Mouse (Mus musculus) MEL (cell line): Measurements from ENCODE around the gene Csnk1g2. TPM values are rescaled to one million over a fixed set of nuclear protein-coding genes. Genes with fewer than 3 reads are reported as not detected.

Experiments used
- DNase-seq: peaks from one replicate; pipeline ENCODE4 v3.0.0; 2011; ENCODE audit warnings: low read depth, low spot score
- H3K27ac ChIP-seq: 2 replicates; pipeline ENCODE4 v1.5.1; 2012; ENCODE audit warnings: low read depth, mild to moderate bottlenecking, control low read depth, low read length, moderate library complexity; ENCODE audit not compliant: control insufficient read depth
- H3K27me3 ChIP-seq, 2 experiments: fragments of 150-350 bp in 1 of 2; sonication (generic) in 1 of 2; 2 replicates each; pipeline ENCODE4 v1.6.1; 2012; ENCODE audit warnings: low read length in 2 of 2, mild to moderate bottlenecking in 2 of 2, improper control_type of control experiment in 1 of 2, moderate library complexity in 1 of 2; ENCODE audit not compliant: insufficient read depth in 2 of 2, control insufficient read depth in 1 of 2
- H3K36me3 ChIP-seq, 2 experiments: 2 replicates each; pipeline ENCODE4 v1.6.1; 2012 to 2014; ENCODE audit warnings: low read length in 2 of 2, improper control_type of control experiment in 1 of 2, inconsistent platforms in 1 of 2, mild to moderate bottlenecking in 1 of 2; ENCODE audit not compliant: insufficient read depth in 2 of 2, control insufficient read depth in 1 of 2
- H3K4me1 ChIP-seq, 2 experiments: fragments of 150-350 bp in 1 of 2; sonication (generic) in 1 of 2; 2 replicates each; pipeline ENCODE4 v1.6.1; 2012; ENCODE audit warnings: low read length in 2 of 2, improper control_type of control experiment in 1 of 2, mild to moderate bottlenecking in 1 of 2; ENCODE audit not compliant: insufficient read depth in 2 of 2, control insufficient read depth in 1 of 2
- H3K4me3 ChIP-seq, 2 experiments: fragments of 150-350 bp in 1 of 2; sonication (generic) in 1 of 2; 2 replicates each; pipeline ENCODE4 v1.5.1; 2012; ENCODE audit warnings: low read depth in 2 of 2, low read length in 2 of 2, mild to moderate bottlenecking in 2 of 2, moderate library complexity in 2 of 2, control low read depth in 1 of 2, improper control_type of control experiment in 1 of 2; ENCODE audit not compliant: control insufficient read depth in 1 of 2, insufficient read depth in 1 of 2
- H3K79me2 ChIP-seq: 2 replicates; pipeline ENCODE4 v1.6.1; 2012; ENCODE audit warnings: mild to moderate bottlenecking, low read length, moderate library complexity; ENCODE audit not compliant: control insufficient read depth, poor library complexity, insufficient read depth
- H3K9ac ChIP-seq: 2 replicates; pipeline ENCODE4 v1.6.1; 2012; ENCODE audit warnings: low read depth, mild to moderate bottlenecking, control low read depth, low read length, moderate library complexity; ENCODE audit not compliant: control insufficient read depth, poor library complexity, severe bottlenecking
- H3K9me3 ChIP-seq: fragments of 150-350 bp; sonication (generic); replicated peaks from 2 replicates; pipeline ENCODE4 v1.6.1; 2012; ENCODE audit warnings: mild to moderate bottlenecking, low read length, improper control_type of control experiment, moderate library complexity; ENCODE audit not compliant: insufficient read depth
- CHD2 ChIP-seq: IDR thresholded peaks from 2 replicates; pipeline ENCODE4 v1.6.1; 2011; ENCODE audit warnings: low read length, improper control_type of control experiment
- CTCF ChIP-seq, 3 experiments: IDR thresholded peaks in 2 of 3; conservative IDR thresholded peaks in 1 of 3; 2 replicates each; pipeline ENCODE4 v1.5.1; 2011 to 2012; ENCODE audit warnings: low read length in 3 of 3, low read depth in 2 of 3, mild to moderate bottlenecking in 2 of 3, improper control_type of control experiment in 1 of 3, inconsistent platforms in 1 of 3, mixed read lengths in 1 of 3, moderate library complexity in 1 of 3; ENCODE audit not compliant: control insufficient read depth in 1 of 3, insufficient read depth in 1 of 3, poor library complexity in 1 of 3, severe bottlenecking in 1 of 3
- GABPA ChIP-seq: IDR thresholded peaks from 2 replicates; pipeline ENCODE4 v1.6.1; 2012; ENCODE audit warnings: low read depth, mild to moderate bottlenecking, inconsistent platforms, low read length, improper control_type of control experiment, moderate library complexity
- HCFC1 ChIP-seq: IDR thresholded peaks from 2 replicates; pipeline ENCODE4 v1.6.1; 2012; ENCODE audit warnings: low read depth, mild to moderate bottlenecking, inconsistent platforms, low read length, improper control_type of control experiment, moderate library complexity
- JUND ChIP-seq: IDR thresholded peaks from 2 replicates; pipeline ENCODE4 v1.6.1; 2011; ENCODE audit warnings: low read depth, mild to moderate bottlenecking, improper control_type of control experiment, low read length
- MAFK ChIP-seq: IDR thresholded peaks from 2 replicates; pipeline ENCODE4 v1.6.1; 2011; ENCODE audit warnings: low read depth, mild to moderate bottlenecking, low read length, improper control_type of control experiment, borderline replicate concordance
- MAX ChIP-seq: IDR thresholded peaks from 2 replicates; pipeline ENCODE4 v1.6.1; 2011; ENCODE audit warnings: low read length, improper control_type of control experiment
- MEF2A ChIP-seq: IDR thresholded peaks from 2 replicates; pipeline ENCODE4 v1.6.1; 2014; ENCODE audit warnings: low read depth, mild to moderate bottlenecking, inconsistent platforms, low read length, improper control_type of control experiment; ENCODE audit not compliant: poor library complexity, insufficient replicate concordance, severe bottlenecking; ENCODE audit errors: extremely low read depth
- NELFE ChIP-seq: IDR thresholded peaks from 2 replicates; pipeline ENCODE4 v1.6.1; 2011; ENCODE audit warnings: low read depth, low read length, improper control_type of control experiment
- POLR2AphosphoS2 ChIP-seq: IDR thresholded peaks from 2 replicates; pipeline ENCODE4 v1.6.1; 2011; ENCODE audit warnings: low read length, improper control_type of control experiment
- RAD21 ChIP-seq: IDR thresholded peaks from 2 replicates; pipeline ENCODE4 v1.6.1; 2011; ENCODE audit warnings: mild to moderate bottlenecking, low read depth, low read length, improper control_type of control experiment
- TAL1 ChIP-seq: IDR thresholded peaks from 2 replicates; pipeline ENCODE4 v1.6.1; 2012; ENCODE audit warnings: mild to moderate bottlenecking, inconsistent platforms, low read length, moderate library complexity, mixed read lengths
- UBTF ChIP-seq: IDR thresholded peaks from 2 replicates; pipeline ENCODE4 v1.6.1; 2012; ENCODE audit warnings: low read depth, mild to moderate bottlenecking, inconsistent platforms, low read length, improper control_type of control experiment, moderate library complexity, borderline replicate concordance; ENCODE audit not compliant: insufficient read depth
- USF2 ChIP-seq, 2 experiments: IDR thresholded peaks; 2 replicates each; pipeline ENCODE4 v1.6.1; 2011 to 2012; ENCODE audit warnings: improper control_type of control experiment in 2 of 2, low read length in 2 of 2, borderline replicate concordance in 1 of 2, inconsistent platforms in 1 of 2, low read depth in 1 of 2, mild to moderate bottlenecking in 1 of 2; ENCODE audit not compliant: insufficient read depth in 1 of 2
- ZKSCAN1 ChIP-seq: IDR thresholded peaks from 2 replicates; pipeline ENCODE4 v1.6.1; 2012; ENCODE audit warnings: low read depth, mild to moderate bottlenecking, inconsistent platforms, low read length, improper control_type of control experiment, moderate library complexity
- polyA plus RNA-seq, 2 experiments: library from polyadenylated mRNA; stranded (reverse) in 1 of 2; unstranded in 1 of 2; fragments of >175 nt in 1 of 2; fragments of >200 nt in 1 of 2; gene quantifications; 2 replicates each; pipeline versions ENCODE4 v1.2.1 to v1.2.4; 2012; ENCODE audit warnings: low replicate concordance in 2 of 2, low read depth in 1 of 2; ENCODE audit not compliant: insufficient read length in 2 of 2, insufficient read depth in 1 of 2, missing spikeins in 1 of 2
- total RNA-seq: library from RNA; depleted of rRNA; stranded (reverse); fragments of 300-350 nt; gene quantifications from 2 replicates; pipeline ENCODE4 v1.2.3, GENCODE M21; 2012

Csnk1g2 gene
- total and polyA plus RNA-seq, 3 experiments: 132 to 231 TPM; not detected in 1

- Histone ChIP-seq H3K27me3 (no peaks in the 10 kb centered on the region), H3K4me3 (no peak overlapping the region), H3K9me3 (no peaks in the 10 kb centered on the region), H3K9ac (no peak overlapping the region), H3K4me1 (no peaks in the 10 kb centered on the region), H3K36me3 (peaks cover 0 to 4% of the 10 kb centered on the region in 2 experiments; a peak in 1 of 4 replicates), H3K27ac (no peak overlapping the region), H3K79me2 (peaks cover 23% of the 10 kb centered on the region)
- no peak for TF ChIP-seq RAD21
- TF ChIP-seq USF2 (IDR thresholded peaks at IDR 0.05; ENCODE audit: borderline replicate concordance in 1 of 2, insufficient read depth in 1 of 2, low read depth in 1 of 2, low read length in 2 of 2): no peak
- TF ChIP-seq NELFE: no peak
- TF ChIP-seq TAL1: no peak
- no peak for TF ChIP-seq MAX
- no peak for TF ChIP-seq POLR2AphosphoS2
- TF ChIP-seq MAFK: no peak
- TF ChIP-seq JUND: no peak
- TF ChIP-seq CHD2: no peak
- no peak for TF ChIP-seq HCFC1
- TF ChIP-seq GABPA: no peak
- no peak for DNase-seq
These were observed 13.2 kb upstream of the Csnk1g2 start for GRCm38 (mm10) chr10:80609269-80609924.

- no peak for DNase-seq
- H3K27me3 ChIP-seq: no peaks in the 10 kb centered on the region
- H3K4me1 ChIP-seq: no peaks in the 10 kb centered on the region
- no peak overlapping the region for H3K27ac ChIP-seq
- no peak overlapping the region for H3K4me3 ChIP-seq
- H3K9me3 ChIP-seq: no peaks in the 10 kb centered on the region
- H3K79me2 ChIP-seq: peaks cover 14% of the 10 kb centered on the region
- H3K9ac ChIP-seq: no peak overlapping the region
- TF ChIP-seq RAD21: no peak
- no peak for TF ChIP-seq UBTF
- no peak for TF ChIP-seq CTCF (IDR thresholded peaks at IDR 0.05 in 2 of 3, conservative IDR thresholded peaks at IDR 0.05 in 1 of 3; ENCODE audit: control insufficient read depth in 1 of 3, insufficient read depth in 1 of 3, low read depth in 2 of 3, low read length in 3 of 3, poor library complexity in 1 of 3, severe bottlenecking in 1 of 3)
- TF ChIP-seq MEF2A: no peak
- TF ChIP-seq ZKSCAN1: no peak
- H3K36me3 ChIP-seq: peaks cover 0 to 4% of the 10 kb centered on the region in 2 experiments; a peak in 1 of 4 replicates
These were observed 12.4 kb upstream of the Csnk1g2 start for GRCm38 (mm10) chr10:80610116-80610785.
